Mouse (Mus musculus): Measurements from ENCODE around the gene Kctd17.

The Kctd17 gene

DNA sequence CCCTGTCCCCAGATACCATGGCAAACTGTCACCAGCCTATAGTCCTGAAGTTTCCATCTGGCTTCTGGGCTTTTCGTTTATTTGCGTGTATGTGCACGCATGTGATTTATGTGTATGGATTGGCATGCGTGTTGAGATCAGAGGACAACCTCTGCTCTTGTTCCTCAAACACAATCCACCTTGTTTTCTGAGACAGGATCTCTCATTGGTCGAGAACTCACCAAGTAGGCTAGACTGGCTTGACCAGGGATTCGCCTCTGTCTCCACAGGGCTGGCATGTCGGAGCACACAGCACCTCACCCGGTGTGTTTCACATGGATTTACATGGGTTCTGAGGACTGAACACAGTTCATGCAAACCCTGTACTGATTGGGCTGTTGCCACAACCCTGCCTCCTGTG, 14.2 kb upstream of the Kctd17 start:
- no peak for DNase-seq (ENCODE audit: low spot score)

DNA sequence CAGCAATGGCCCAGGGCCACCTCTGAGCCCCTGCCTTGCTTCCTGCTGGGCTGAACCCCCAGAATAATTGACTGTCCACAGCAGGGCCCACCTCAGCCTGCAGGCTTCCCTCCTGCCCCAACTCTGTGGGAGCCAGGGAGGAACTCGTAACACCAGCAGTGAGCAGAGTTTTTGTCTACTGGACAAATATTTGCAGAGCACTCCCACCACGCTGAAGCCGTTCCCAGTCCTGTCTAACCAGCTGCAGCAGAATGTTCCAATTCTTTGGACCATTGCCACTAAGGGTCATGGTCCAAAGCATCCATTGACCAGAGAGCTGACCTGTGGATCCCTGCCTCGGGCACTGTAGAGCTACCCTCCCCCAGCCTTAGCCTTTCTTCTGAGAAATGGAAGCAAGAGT, 11.4 kb upstream of the Kctd17 start:
- DNase-seq (ENCODE audit: low spot score), result no peak

DNA sequence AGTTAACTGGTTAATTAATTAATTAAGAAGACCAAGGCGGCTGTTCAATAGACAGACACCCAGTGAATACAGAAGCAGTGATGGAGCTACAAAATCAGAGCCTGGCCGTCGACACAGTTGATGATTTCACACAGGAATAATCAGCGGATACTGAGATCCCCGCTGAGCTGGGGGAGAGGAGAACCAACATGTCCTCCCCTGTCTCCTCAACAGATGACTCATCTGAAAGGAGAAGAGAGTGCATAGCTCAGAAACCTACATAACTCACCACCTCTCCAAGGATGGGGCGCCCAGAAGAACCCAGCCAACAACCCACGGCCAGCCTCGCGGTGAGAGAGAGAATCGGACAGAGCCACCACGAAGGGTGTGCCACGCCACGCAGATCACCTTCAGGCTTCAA, 8.0 kb upstream of the Kctd17 start:
- no peak for DNase-seq (ENCODE audit: low spot score)

DNA sequence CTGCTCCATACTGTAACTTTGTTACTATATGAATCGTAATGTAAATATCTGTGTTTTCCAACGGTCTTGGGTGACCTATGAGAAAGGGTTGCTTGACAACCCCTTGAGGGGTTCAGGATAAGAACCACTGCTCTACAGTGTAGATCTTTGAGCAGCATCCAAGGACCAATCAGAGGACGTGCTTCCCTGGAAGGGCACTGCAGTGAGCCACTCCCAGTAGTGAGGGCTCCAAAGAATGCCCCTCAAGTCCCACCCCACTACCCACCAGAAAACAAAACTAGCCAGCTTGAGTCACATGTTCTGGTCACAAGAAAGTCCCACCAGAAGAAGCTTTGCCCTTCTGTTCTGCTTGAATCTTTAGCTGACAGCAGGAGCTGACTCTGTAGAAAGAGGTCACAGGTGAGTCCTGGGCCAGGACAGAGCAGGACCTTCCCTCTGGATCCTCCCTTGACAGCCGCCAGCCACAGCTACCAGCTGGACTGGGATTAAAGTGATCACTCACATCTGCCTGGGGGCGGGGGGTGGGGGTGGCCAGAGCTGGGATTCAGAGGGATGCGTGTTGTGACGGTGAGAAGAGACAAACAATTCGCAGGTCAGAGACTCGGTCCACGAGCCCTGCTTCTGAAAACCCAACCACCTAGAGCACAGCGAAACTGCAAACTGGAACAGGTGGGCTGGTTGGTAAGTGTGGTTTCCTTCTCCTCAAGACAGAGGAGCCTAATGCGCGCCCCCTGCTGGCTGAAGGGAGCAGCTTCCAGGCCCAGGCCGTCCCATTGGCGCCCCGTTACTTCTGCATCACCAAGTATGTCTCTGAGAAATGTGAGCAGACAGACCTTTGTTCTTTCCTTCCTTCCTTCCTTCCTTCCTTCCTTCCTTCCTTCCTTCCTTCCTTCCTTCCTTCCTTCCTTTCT, 6.1 kb upstream of the Kctd17 start:
- no peak for DNase-seq (ENCODE audit: low spot score)

DNA sequence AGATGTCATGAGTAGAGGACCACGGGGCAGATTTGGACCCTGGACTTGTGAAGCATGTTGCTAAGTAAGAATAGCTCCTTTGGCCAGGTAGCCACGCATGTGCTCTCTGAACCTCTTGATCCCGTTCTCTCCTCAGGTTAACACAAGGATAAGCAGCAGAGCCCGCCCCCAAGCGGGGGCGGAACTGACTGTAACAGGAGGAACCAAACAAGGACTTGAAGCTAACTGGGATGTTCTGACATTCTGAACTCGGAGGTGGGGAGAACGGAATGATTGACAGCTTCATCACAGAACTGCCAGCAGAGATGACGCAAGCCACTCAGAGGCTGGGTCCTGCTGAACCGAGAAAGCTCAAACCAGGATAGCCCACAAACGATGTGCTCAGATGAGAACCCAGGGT, 3.9 kb upstream of the Kctd17 start:
- no peak for DNase-seq (ENCODE audit: low spot score)

DNA sequence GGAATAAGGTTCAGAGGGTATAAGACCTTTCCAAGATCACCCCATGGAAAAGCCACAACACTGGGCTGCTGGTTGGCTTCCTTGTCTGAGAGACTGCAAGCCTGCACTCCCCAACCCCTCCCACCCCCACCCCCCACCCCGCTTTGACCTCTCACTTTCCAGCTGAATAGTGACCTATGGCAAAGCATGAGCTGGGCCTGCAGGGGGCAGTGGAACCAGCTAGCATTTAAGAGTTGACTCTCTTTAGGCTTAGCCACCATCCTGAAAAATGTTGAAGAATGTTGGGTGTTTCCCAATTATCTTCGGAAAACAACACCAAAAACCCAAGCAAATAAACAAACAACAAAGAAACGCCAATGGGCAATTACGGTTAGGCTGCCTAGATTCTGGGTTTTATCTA, 3.1 kb upstream of the Kctd17 start:
- no peak for DNase-seq (ENCODE audit: low spot score)

DNA sequence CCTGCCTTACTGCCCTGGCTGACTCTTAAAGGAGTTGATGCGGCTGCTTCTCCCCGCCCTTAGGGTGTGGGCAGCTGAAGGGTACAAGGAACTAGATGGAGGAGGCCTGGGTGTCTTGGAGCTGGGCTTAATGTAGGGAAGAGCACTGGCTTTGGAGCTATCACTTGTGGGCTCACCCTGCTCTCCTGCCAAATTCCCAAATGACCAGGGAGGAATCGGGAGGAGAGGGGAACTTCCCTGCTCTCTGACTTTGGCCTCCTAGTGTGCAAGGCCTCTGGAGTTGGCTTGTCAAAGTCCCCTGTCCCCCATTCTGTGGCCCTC, 735 bp downstream of the Kctd17 start:
- no peak for DNase-seq (ENCODE audit: low spot score)

DNA sequence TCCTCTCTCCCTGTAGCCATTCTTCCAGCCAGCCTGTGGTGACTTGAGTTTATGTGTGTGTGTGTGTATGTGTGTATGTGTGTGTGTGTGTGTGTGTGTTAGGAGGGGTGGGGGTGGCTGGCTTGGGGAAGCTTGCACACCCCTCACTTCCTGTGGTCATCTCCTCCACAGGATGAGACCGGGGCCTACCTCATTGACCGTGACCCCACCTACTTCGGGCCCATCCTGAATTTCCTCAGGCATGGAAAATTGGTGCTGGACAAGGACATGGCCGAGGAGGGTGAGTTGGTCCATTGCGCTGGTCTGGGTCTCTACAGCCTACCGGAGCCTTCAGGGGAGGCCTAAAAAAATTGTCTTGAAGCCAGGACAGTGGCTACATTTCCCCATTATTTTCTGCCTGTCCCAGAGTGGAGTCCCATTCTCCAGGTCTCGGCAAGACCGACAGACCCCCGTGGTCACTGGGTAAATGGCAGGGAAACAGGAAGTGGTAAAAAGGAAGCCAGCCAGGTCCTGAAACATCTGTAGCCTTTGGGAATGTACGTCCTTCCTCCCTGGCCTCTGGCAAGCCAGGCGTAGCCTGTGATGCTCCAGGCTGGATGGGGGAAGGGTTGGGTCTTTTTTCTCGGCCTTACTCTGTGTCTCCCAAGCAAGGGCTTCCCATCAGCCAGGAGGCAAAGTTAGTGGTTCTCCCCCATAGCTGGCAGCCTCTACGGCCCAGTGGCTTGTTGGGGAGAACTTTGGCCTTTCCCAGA, 1.7 kb downstream of the Kctd17 start:
- DNase-seq (ENCODE audit: low spot score), result no peak

DNA sequence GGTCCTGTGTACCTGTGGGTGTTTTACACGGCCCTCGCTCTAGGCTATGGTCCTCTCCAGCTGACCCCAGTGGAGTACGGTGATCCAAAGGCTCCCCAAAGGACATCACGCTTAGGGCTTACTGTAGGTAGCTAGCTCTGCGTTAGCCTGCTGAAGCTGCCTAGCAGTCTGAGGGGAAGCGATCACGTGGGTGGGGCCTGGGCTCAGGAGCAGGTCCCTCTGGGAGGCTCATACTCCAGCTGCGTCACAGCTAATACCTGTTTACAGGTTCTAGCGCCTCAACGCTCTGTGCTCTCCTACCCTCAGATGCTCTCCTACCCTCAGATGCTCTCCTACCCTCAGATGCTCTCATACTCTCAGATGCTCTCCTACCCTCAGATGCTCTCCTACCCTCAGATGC, 2.5 kb downstream of the Kctd17 start:
- DNase-seq (ENCODE audit: low spot score), result no peak

DNA sequence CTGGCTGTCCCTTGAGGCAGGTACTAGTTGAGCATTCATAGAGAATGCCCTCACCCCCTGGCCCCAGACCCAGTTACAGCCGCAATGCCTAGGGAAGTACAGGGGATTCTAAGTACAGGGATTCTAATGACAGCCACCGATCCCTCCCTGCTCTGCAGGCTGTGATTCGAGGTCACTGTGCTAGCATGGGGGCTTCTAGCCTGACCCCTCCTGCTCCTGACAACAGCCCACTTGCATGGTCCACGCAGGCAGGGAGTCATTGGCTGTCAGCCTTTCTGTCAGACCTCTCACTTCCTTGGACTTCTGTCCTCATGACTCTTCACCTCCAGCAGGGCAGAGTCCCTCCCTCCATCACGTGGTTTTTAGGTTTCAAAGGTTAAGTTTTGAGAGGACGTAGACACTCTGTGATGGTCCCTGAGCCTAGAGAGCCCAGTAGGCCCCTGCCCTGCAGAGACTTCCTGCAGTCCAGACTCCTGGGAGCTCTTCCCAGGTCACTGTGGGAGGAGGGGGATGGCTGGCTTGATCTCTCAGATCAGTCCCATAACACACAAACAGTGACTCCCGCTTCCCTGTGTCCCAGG, 3.3 kb downstream of the Kctd17 start:
- no peak for DNase-seq (ENCODE audit: low spot score)

DNA sequence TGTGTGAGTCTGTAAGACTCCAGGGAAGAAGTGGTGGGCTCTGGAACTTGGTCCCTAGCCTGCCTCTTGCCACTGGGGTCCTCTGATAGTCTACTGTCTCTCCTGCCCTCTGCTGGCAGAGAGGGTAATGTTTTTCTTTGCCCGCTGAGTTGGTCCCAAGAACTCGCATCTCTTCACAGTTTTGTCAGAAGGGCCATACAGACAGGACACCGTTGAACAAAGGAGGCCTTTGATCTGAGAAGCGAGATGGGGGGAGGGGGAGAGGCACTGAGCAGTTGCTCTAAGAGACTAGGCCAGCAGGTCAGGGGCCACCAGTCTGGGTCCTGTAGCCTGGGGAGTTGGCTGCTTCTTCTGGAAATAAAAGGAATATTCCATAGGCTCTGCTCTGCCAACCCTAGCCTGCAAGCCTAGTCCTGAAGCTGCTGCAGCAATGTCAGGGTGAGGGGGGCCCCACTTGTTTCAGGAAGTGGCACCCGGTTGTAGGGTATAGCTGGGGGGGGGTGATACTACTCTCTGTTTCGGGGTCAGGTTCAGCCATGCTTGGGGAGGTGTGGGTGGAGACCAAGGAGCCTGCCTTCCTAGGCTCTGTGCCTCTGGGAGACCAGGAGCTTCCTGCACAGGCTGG, 6.6 kb downstream of the Kctd17 start:
- no peak for DNase-seq (ENCODE audit: low spot score)

DNA sequence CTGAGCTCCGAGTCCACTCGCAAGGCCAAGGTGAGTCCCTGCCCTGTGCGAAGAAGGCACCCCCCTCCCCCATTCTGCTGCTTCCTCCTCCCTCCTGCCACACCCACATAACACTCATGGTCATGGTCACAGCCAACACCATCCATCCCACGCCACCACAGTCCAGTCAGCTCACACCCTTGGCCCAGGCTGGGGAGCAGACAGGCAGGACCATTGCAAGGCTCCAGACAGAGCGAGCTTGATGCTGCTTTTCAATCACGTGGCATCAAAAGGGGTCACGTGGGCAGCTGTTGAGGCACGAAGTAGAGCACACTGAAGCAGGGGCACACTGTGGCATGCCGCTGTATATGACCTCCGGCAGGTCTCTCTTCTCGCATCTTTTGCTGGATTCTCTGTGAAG, 7.3 kb downstream of the Kctd17 start:
- DNase-seq (ENCODE audit: low spot score), result no peak

DNA sequence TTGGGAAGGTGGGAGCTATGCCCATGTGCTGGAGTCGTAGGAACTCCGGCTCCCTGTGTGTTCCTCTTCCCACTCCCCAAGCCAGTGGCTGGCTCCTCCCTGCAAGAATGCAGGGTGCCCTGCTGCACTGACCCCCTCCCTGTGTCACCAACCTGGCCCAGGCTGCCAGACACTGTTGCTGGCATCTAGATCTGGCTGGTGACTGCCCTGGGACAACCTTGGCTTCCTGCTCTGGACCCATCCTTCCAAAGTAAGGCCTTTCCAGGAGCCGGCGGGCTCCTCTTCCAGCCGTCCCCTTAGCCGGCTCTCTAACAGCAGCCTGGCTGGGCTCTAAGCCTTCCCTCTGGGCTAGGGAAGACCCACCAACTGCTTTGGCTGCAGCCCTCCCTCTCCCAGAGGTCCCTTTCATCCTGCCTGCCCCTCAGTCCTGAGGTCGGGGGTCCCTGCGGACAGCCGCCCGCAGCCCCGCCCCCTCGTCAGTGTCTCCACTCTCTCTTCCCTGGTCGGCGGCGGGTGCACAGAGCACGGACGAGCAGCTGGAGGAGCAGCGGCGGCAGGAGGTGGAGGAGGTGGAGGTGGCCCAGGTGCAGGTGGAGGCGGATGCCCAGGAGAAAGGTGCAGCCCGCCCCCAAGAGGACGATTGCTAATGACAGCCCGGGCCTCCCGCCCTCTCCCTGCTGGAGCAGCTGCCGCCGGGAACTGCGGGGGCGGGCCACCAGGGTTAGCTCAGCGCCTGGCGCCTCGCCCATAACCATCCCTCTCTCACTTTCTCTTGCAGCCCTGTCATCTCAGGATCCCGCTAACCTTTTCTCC, 8.2 kb downstream of the Kctd17 start:
- DNase-seq (ENCODE audit: low spot score), result peak; percentile 93

DNA sequence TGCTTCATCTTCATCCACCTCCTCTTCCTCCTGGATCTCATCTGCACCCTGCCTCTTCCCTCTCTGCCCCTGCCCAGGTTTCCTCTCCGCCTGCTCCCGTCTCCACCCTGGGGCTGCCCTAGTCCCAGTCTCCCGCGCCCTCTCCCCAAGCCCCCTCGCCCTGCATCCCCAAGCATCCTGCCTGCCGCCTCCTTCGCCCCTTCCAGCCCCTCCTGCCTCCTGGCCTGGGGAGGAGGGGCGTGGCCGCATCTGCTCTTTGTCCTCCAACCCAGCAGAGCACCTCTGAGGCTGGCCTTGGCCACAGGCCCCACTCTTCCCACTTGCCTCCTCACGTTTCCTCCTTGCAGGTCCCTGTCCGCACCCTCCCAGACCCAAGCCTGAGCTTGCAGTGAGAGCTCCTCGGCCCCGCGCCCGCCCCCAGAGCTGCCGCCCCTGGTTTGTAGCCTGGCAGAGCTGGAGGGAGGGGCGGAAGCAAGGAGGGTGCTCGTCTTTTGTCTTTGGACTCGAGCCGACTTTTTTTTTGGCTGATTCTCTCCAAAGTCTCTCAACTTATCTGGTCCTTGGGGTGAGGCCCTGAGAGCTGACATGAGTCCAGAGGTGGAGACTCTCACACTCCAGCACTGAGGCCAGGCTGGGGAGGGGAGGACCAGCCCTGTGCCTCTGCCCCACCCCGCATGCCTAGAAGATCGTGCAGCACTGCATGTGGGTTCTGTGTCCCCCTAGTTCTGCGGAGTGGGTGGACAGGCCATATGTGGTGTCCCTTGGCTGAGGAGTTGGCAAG, 9.1 kb downstream of the Kctd17 start:
- DNase-seq (ENCODE audit: low spot score), result no peak

DNA sequence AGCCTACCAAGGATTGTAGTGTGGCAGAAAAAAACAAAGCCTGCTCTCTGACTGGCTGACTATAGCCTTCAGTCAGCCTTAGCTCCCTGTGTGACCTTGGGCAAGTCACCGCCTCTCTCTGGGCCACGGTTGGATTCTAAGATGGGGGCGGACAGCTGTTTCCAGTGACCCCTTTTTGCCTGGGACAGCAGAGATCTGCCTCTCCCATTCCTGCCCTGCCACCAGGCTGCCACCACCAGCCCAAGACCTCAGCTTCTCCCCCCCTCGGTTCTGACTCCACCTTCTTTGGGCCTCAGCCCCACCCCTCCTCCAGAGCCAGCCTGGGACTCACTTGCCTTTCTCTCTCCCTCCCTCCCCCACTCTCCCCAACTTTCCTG, 9.6 kb downstream of the Kctd17 start:
- DNase-seq (ENCODE audit: low spot score), result no peak

DNA sequence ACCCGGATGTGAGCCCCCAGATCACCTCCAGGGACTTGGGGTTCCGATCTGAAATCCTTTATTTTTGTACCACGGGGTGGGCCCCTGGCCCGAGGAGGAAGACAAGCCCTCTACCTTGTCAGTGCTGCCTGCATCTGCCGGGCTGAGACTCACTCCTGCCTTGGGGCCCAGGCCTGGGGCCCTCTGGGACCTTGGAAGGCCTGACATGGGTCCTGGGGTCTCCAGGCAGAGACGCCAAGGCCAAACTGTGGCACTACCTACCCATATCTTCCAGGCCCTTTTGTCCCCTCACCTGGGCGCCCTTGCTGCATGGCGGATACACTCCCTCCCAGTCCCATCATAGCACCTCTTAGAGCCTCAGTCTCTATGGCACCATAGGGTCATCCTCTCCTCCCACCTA, 10.1 kb downstream of the Kctd17 start:
- DNase-seq (ENCODE audit: low spot score), result no peak

DNA sequence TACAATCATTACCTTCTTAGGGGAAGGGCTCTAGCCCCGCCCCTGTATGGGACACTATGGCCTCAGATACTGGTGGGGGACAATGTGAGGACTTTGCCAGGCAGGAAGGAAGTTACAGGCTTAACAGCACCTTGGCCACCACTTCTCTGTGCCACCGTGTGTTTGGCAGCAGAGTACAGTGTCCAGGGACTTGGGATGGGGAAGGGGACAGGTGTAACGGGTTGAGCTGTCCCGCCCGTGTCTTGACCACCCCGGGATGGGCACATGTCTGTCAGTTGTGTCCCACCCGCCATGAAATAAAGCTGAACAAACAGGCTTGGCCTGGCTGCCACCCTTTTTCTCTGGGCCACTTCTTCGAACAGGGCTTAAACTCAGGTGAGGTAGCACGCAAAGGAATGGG, 10.6 kb downstream of the Kctd17 start:
- no peak for DNase-seq (ENCODE audit: low spot score)

DNA sequence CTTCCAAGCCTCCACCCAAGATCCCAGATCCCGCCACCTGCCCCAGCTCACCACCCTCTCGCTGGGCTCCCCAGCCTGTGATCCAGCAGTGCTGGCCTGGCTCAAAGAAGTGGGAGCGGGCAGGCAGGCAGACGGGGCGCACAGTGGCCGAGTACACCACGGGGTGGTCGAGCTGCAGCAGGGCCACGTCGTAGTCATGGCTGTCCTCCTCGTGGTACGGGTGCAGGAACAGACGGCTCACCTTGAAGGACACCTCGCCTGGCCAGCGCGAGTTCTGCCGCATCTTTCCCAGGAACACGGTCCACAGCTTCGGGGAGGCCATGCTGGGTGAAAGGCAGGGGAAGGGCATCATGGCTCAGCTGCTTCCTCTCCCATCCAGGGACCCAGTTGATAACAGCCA, 13.9 kb downstream of the Kctd17 start:
- DNase-seq (ENCODE audit: low spot score), result no peak

DNA sequence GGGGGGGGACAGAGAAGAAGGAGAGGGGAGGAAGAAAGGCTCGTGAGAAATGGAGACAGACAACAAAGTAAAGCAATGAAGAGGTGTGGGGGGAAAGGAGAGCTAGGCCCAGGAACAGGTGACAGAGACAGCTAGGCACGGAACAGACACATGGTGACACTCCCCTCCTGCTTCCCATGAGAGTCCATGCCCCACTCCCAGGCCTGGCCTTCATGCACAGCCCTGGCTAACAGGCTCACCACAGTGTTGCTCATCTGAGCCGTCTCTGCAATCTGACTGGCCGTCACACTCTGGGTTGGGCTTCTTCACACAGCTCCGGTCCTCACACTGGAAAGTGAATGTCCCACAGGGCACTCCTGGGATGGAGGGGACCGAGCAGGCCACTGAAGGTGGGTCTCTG, 15.5 kb downstream of the Kctd17 start:
- DNase-seq (ENCODE audit: low spot score), result no peak

DNA sequence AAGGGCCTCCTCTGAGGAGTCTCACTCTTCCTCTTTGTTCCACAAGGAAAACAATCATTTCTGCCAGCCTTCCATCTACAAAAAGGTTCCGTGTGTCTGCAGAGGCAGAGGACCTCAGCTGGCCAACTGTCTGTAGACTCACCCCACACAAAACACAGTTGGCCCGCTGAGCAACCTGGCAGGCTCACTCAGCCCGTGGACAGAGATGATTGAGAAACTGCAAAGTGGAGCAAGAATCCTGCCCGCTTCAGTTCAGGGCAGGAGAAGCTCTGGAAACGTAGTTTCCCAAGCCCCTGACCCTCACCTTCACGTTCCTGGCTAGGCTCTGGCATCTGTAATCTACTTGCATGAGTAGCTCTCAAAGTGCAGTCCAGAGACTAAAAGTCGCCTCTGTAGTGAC, 18.8 kb downstream of the Kctd17 start:
- no peak for DNase-seq (ENCODE audit: low spot score)

Data from left cerebral cortex, adult 11 months (tissue).